Mouse (Mus musculus): ENCODE measurements around the gene Fmo5. TPM values are rescaled to one million over a fixed set of nuclear protein-coding genes. Genes with fewer than 3 reads are reported as not detected.

The Fmo5 gene
- polyA plus RNA-seq, 1 experiment: 1.3 TPM

- no peaks in the 10 kb centered on the region for H3K27me3 ChIP-seq (ENCODE audit: control insufficient read depth, insufficient read depth, low read length, poor library complexity, severe bottlenecking)
- H3K27ac ChIP-seq (ENCODE audit: insufficient read depth, low read length): no peak overlapping the region
- H3K9me3 ChIP-seq (replicated peaks; ENCODE audit: control insufficient read depth, insufficient read depth, low read length, poor library complexity, severe bottlenecking): no peaks in the 10 kb centered on the region
- no peaks in the 10 kb centered on the region for H3K4me1 ChIP-seq (ENCODE audit: control insufficient read depth, insufficient read depth, low read length)
- H3K36me3 ChIP-seq (ENCODE audit: control insufficient read depth, insufficient read depth, low read length, poor library complexity, severe bottlenecking): no peaks in the 10 kb centered on the region
- no peak overlapping the region for H3K4me3 ChIP-seq (ENCODE audit: low read depth, low read length)
- TF ChIP-seq POLR2A (IDR thresholded peaks at IDR 0.05; ENCODE audit: insufficient read depth, low read length): no peak
- no peak for TF ChIP-seq EP300 (IDR thresholded peaks at IDR 0.05; ENCODE audit: insufficient read depth, low read depth, low read length)
- no peak for TF ChIP-seq CTCF (IDR thresholded peaks at IDR 0.05; ENCODE audit: low read depth, low read length)
- H3K9ac ChIP-seq (ENCODE audit: low read depth, poor library complexity, severe bottlenecking): no peak overlapping the region
These were observed 4.0 kb upstream of the Fmo5 start for GRCm38 (mm10) chr3:97624611-97625010.

- H3K36me3 ChIP-seq (ENCODE audit: control insufficient read depth, insufficient read depth, low read length, poor library complexity, severe bottlenecking): no peaks in the 10 kb centered on the region
- no peak overlapping the region; the same call in 1 of the 2 replicates for H3K9ac ChIP-seq (ENCODE audit: low read depth, poor library complexity, severe bottlenecking)
- H3K27ac ChIP-seq (ENCODE audit: insufficient read depth, low read length): no peak overlapping the region
- H3K27me3 ChIP-seq (ENCODE audit: control insufficient read depth, insufficient read depth, low read length, poor library complexity, severe bottlenecking): no peaks in the 10 kb centered on the region
- TF ChIP-seq POLR2A (IDR thresholded peaks at IDR 0.05; ENCODE audit: insufficient read depth, low read length) (no peak), CTCF (IDR thresholded peaks at IDR 0.05; ENCODE audit: low read depth, low read length) (no peak), EP300 (IDR thresholded peaks at IDR 0.05; ENCODE audit: insufficient read depth, low read depth, low read length) (no peak)
- H3K4me3 ChIP-seq (ENCODE audit: low read depth, low read length): no peak overlapping the region
- no peaks in the 10 kb centered on the region for H3K9me3 ChIP-seq (replicated peaks; ENCODE audit: control insufficient read depth, insufficient read depth, low read length, poor library complexity, severe bottlenecking)
- no peaks in the 10 kb centered on the region for H3K4me1 ChIP-seq (ENCODE audit: control insufficient read depth, insufficient read depth, low read length)
These were observed 711 bp upstream of the Fmo5 start for GRCm38 (mm10) chr3:97627893-97628292.

GRCm38 (mm10) chr3:97629941-97630340 lies 1.3 kb downstream of the Fmo5 start:
- Histone ChIP-seq H3K36me3 (ENCODE audit: control insufficient read depth, insufficient read depth, low read length, poor library complexity, severe bottlenecking) (no peaks in the 10 kb centered on the region), H3K4me1 (ENCODE audit: control insufficient read depth, insufficient read depth, low read length) (no peaks in the 10 kb centered on the region), H3K9ac (ENCODE audit: low read depth, poor library complexity, severe bottlenecking) (no peak overlapping the region), H3K4me3 (ENCODE audit: low read depth, low read length) (no peak overlapping the region), H3K27ac (ENCODE audit: insufficient read depth, low read length) (no peak overlapping the region), H3K9me3 (replicated peaks; ENCODE audit: control insufficient read depth, insufficient read depth, low read length, poor library complexity, severe bottlenecking) (no peaks in the 10 kb centered on the region), H3K27me3 (ENCODE audit: control insufficient read depth, insufficient read depth, low read length, poor library complexity, severe bottlenecking) (no peaks in the 10 kb centered on the region)
- no peak for TF ChIP-seq CTCF (IDR thresholded peaks at IDR 0.05; ENCODE audit: low read depth, low read length)
- no peak for TF ChIP-seq EP300 (IDR thresholded peaks at IDR 0.05; ENCODE audit: insufficient read depth, low read depth, low read length)
- TF ChIP-seq POLR2A (IDR thresholded peaks at IDR 0.05; ENCODE audit: insufficient read depth, low read length): no peak

GRCm38 (mm10) chr3:97630746-97631145 lies 2.1 kb downstream of the Fmo5 start:
- Histone ChIP-seq H3K9me3 (replicated peaks; ENCODE audit: control insufficient read depth, insufficient read depth, low read length, poor library complexity, severe bottlenecking) (no peaks in the 10 kb centered on the region), H3K4me1 (ENCODE audit: control insufficient read depth, insufficient read depth, low read length) (no peaks in the 10 kb centered on the region), H3K4me3 (ENCODE audit: low read depth, low read length) (no peak overlapping the region), H3K27ac (ENCODE audit: insufficient read depth, low read length) (no peak overlapping the region), H3K36me3 (ENCODE audit: control insufficient read depth, insufficient read depth, low read length, poor library complexity, severe bottlenecking) (no peaks in the 10 kb centered on the region), H3K9ac (ENCODE audit: low read depth, poor library complexity, severe bottlenecking) (no peak overlapping the region), H3K27me3 (ENCODE audit: control insufficient read depth, insufficient read depth, low read length, poor library complexity, severe bottlenecking) (no peaks in the 10 kb centered on the region)
- TF ChIP-seq POLR2A (IDR thresholded peaks at IDR 0.05; ENCODE audit: insufficient read depth, low read length) (no peak), EP300 (IDR thresholded peaks at IDR 0.05; ENCODE audit: insufficient read depth, low read depth, low read length) (no peak), CTCF (IDR thresholded peaks at IDR 0.05; ENCODE audit: low read depth, low read length) (no peak)

GRCm38 (mm10) chr3:97631258-97631860 lies 2.8 kb downstream of the Fmo5 start:
- H3K4me3 ChIP-seq (ENCODE audit: low read depth, low read length): no peak overlapping the region
- no peak overlapping the region for H3K27ac ChIP-seq (ENCODE audit: insufficient read depth, low read length)
- no peaks in the 10 kb centered on the region for H3K27me3 ChIP-seq (ENCODE audit: control insufficient read depth, insufficient read depth, low read length, poor library complexity, severe bottlenecking)
- H3K9ac ChIP-seq (ENCODE audit: low read depth, poor library complexity, severe bottlenecking): no peak overlapping the region
- H3K9me3 ChIP-seq (replicated peaks; ENCODE audit: control insufficient read depth, insufficient read depth, low read length, poor library complexity, severe bottlenecking): no peaks in the 10 kb centered on the region
- TF ChIP-seq EP300 (IDR thresholded peaks at IDR 0.05; ENCODE audit: insufficient read depth, low read depth, low read length): no peak
- TF ChIP-seq CTCF (IDR thresholded peaks at IDR 0.05; ENCODE audit: low read depth, low read length): no peak
- TF ChIP-seq POLR2A (IDR thresholded peaks at IDR 0.05; ENCODE audit: insufficient read depth, low read length): no peak
- no peaks in the 10 kb centered on the region for H3K4me1 ChIP-seq (ENCODE audit: control insufficient read depth, insufficient read depth, low read length)
- H3K36me3 ChIP-seq (ENCODE audit: control insufficient read depth, insufficient read depth, low read length, poor library complexity, severe bottlenecking): no peaks in the 10 kb centered on the region

GRCm38 (mm10) chr3:97633456-97633855 lies 4.9 kb downstream of the Fmo5 start:
- H3K9me3 ChIP-seq (replicated peaks; ENCODE audit: control insufficient read depth, insufficient read depth, low read length, poor library complexity, severe bottlenecking): no peaks in the 10 kb centered on the region
- no peaks in the 10 kb centered on the region for H3K36me3 ChIP-seq (ENCODE audit: control insufficient read depth, insufficient read depth, low read length, poor library complexity, severe bottlenecking)
- H3K27ac ChIP-seq (ENCODE audit: insufficient read depth, low read length): no peak overlapping the region
- TF ChIP-seq CTCF (IDR thresholded peaks at IDR 0.05; ENCODE audit: low read depth, low read length) (no peak), POLR2A (IDR thresholded peaks at IDR 0.05; ENCODE audit: insufficient read depth, low read length) (no peak), EP300 (IDR thresholded peaks at IDR 0.05; ENCODE audit: insufficient read depth, low read depth, low read length) (no peak)
- H3K4me3 ChIP-seq (ENCODE audit: low read depth, low read length): no peak overlapping the region
- no peaks in the 10 kb centered on the region for H3K4me1 ChIP-seq (ENCODE audit: control insufficient read depth, insufficient read depth, low read length)
- H3K9ac ChIP-seq (ENCODE audit: low read depth, poor library complexity, severe bottlenecking): no peak overlapping the region
- no peaks in the 10 kb centered on the region for H3K27me3 ChIP-seq (ENCODE audit: control insufficient read depth, insufficient read depth, low read length, poor library complexity, severe bottlenecking)
